Mouse (Mus musculus) kidney, postnatal 0 days (tissue): ENCODE measurements at regions not wholly inside any gene's neighbourhood (a gene's known extent, or its start where the extent isn't known, plus 50 kb on each side); places are given as distances from the start of the nearest gene placed in this dataset.
A peak's percentile ranks its signal among the peaks of the same experiment; 100 is the strongest.

Experiments used
- ATAC-seq: fragments of 200-750 bp; cut with Nextera tagmentation; replicated peaks from 2 replicates; pipeline ENCODE4 v1.8.0; 2017; ENCODE audit warnings: low read depth, moderate number of reproducible peaks, moderate TSS enrichment, moderate library complexity; ENCODE audit not compliant: low FRiP score
- DNase-seq: peaks from one replicate; pipeline ENCODE4 v3.0.0-alpha.2; 2016; ENCODE audit warnings: low spot score
- H3K27ac ChIP-seq: fragments of 300-500 bp; sonication (generic); 2 replicates; pipeline ENCODE4 v1.5.1; 2014; ENCODE audit warnings: mild to moderate bottlenecking
- H3K27me3 ChIP-seq: fragments of 300-500 bp; sonication (generic); 2 replicates; pipeline ENCODE4 v1.6.1; 2014; ENCODE audit warnings: low read length, mixed read lengths; ENCODE audit not compliant: insufficient read depth
- H3K36me3 ChIP-seq: fragments of 300-500 bp; sonication (generic); 2 replicates; pipeline ENCODE4 v1.6.1; 2014; ENCODE audit warnings: low read length, mixed read lengths; ENCODE audit not compliant: insufficient read depth
- H3K4me1 ChIP-seq: fragments of 300-500 bp; sonication (generic); replicated peaks from 2 replicates; pipeline ENCODE4 v1.6.1; 2014; ENCODE audit warnings: antibody characterized with exemption, low read length, mixed read lengths; ENCODE audit not compliant: insufficient read depth
- H3K4me2 ChIP-seq: fragments of 300-500 bp; sonication (generic); 2 replicates; pipeline ENCODE4 v1.6.1; 2014; ENCODE audit warnings: mild to moderate bottlenecking, low read length, moderate library complexity, mixed read lengths
- H3K4me3 ChIP-seq: fragments of 300-500 bp; sonication (generic); replicated peaks from 2 replicates; pipeline ENCODE4 v1.5.1; 2014; ENCODE audit warnings: low read depth, low read length
- H3K9ac ChIP-seq: fragments of 300-500 bp; sonication (generic); 2 replicates; pipeline ENCODE4 v1.6.1; 2014; ENCODE audit warnings: low read depth, low read length
- H3K9me3 ChIP-seq: fragments of 300-500 bp; sonication (generic); replicated peaks from 2 replicates; pipeline ENCODE4 v1.6.1; 2016; ENCODE audit warnings: low read length, inconsistent platforms, mixed read lengths
- CTCF ChIP-seq: IDR thresholded peaks from 2 replicates; pipeline ENCODE4 v1.5.1; 2016; ENCODE audit warnings: antibody characterized with exemption, low read depth, mild to moderate bottlenecking, moderate library complexity
- WGBS: fragments of 180-500 bp; shearing (Covaris S2); extraction: QIAGEN DNeasy Blood & Tissue Kit; methylation state at CpG from one replicate; pipeline ENCODE4 v1.1.7; 2014; 5-methylcytosine and 5-hydroxymethylcytosine counted together

GRCm38 (mm10) chr15:30029257-30029899, 143.0 kb upstream of the Ctnnd2 start:
- no peaks in the 10 kb centered on the region for H3K9me3 ChIP-seq
- H3K27me3 ChIP-seq = no peaks in the 10 kb centered on the region
- no peaks in the 10 kb centered on the region for H3K4me1 ChIP-seq
- no peak overlapping the region for H3K4me2 ChIP-seq
- H3K27ac ChIP-seq = no peak overlapping the region
- WGBS = 59% methylated on average over 4 of the region's 4 CpGs
- peak; percentile 85 for TF ChIP-seq CTCF
- H3K36me3 ChIP-seq = no peaks in the 10 kb centered on the region
- no peak overlapping the region for H3K9ac ChIP-seq
- ATAC-seq (peak; percentile 65; the same call in 1 of the 2 replicates), DNase-seq (peak; percentile 69)
- H3K4me3 ChIP-seq = no peak overlapping the region

- WGBS = 97% methylated on average over 2 of the region's 2 CpGs
- DNase-seq = no peak
These were observed 137.0 kb upstream of the Ctnnd2 start for GRCm38 (mm10) chr15:30035367-30035766.

GRCm38 (mm10) chr15:30050851-30051250, 121.5 kb upstream of the Ctnnd2 start:
- Histone ChIP-seq H3K9ac (no peak overlapping the region), H3K4me3 (no peak overlapping the region), H3K27me3 (no peaks in the 10 kb centered on the region), H3K9me3 (no peaks in the 10 kb centered on the region), H3K27ac (no peak overlapping the region), H3K36me3 (no peaks in the 10 kb centered on the region), H3K4me2 (no peak overlapping the region), H3K4me1 (no peaks in the 10 kb centered on the region)
- DNase-seq (no peak), ATAC-seq (no peak)
- WGBS = 79% methylated on average over 5 of the region's 5 CpGs
- no peak for TF ChIP-seq CTCF

More at GRCm38 (mm10) chr15:30035367-30035766, 137.0 kb upstream of the Ctnnd2 start:
- ATAC-seq = no peak
- Histone ChIP-seq H3K4me2 (no peak overlapping the region), H3K9ac (no peak overlapping the region), H3K27me3 (no peaks in the 10 kb centered on the region), H3K27ac (no peak overlapping the region), H3K9me3 (no peaks in the 10 kb centered on the region), H3K4me3 (no peak overlapping the region), H3K4me1 (no peaks in the 10 kb centered on the region), H3K36me3 (no peaks in the 10 kb centered on the region)
- no peak for TF ChIP-seq CTCF

GRCm38 (mm10) chr15:30059808-30060207, 112.6 kb upstream of the Ctnnd2 start:
- 76% methylated on average over 7 of the region's 7 CpGs for whole genome bisulfite sequencing
- Histone ChIP-seq H3K4me1 (no peaks in the 10 kb centered on the region), H3K27me3 (no peaks in the 10 kb centered on the region), H3K4me2 (no peak overlapping the region), H3K36me3 (no peaks in the 10 kb centered on the region), H3K9ac (no peak overlapping the region), H3K9me3 (no peaks in the 10 kb centered on the region), H3K4me3 (no peak overlapping the region), H3K27ac (no peak overlapping the region)
- no peak for TF ChIP-seq CTCF
- ATAC-seq (no peak), DNase-seq (no peak)

GRCm38 (mm10) chr15:30060505-30061342, 111.7 kb upstream of the Ctnnd2 start:
- Histone ChIP-seq H3K36me3 (no peaks in the 10 kb centered on the region), H3K27ac (no peak overlapping the region), H3K9me3 (no peaks in the 10 kb centered on the region), H3K9ac (no peak overlapping the region), H3K4me1 (no peaks in the 10 kb centered on the region), H3K4me3 (no peak overlapping the region), H3K27me3 (no peaks in the 10 kb centered on the region), H3K4me2 (no peak overlapping the region)
- TF ChIP-seq CTCF = no peak
- no peak for DNase-seq
- ATAC-seq = no peak
- WGBS = 65% methylated on average over 3 of the region's 3 CpGs

DNA sequence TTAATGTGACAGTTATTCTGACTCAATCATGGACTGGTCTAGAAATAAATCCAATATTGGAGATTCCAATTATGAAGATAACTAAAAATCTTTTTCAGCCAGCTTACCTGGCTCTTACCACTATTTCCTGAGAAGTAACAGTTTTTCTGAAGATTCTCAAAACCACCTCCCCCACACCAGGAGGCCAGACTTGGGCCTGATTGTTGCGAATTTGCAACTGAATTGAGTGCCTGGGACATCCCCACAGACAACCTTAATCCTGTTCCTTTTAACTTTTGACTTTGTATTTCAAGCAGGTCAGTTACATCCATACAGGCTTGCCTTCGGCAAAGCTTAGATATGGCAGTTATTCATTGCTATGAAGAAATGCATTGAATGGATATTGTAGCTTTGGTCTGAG, 100.7 kb upstream of the Ctnnd2 start:
- H3K9me3 ChIP-seq = no peaks in the 10 kb centered on the region
- ATAC-seq (no peak), DNase-seq (no peak)
- H3K4me1 ChIP-seq = no peaks in the 10 kb centered on the region
- no peaks in the 10 kb centered on the region for H3K27me3 ChIP-seq
- 49% methylated on average over 2 of the region's 2 CpGs for WGBS
- no peak overlapping the region for H3K9ac ChIP-seq
- no peak for TF ChIP-seq CTCF
- no peak overlapping the region for H3K4me2 ChIP-seq
- no peak overlapping the region for H3K27ac ChIP-seq
- no peak overlapping the region for H3K4me3 ChIP-seq
- no peaks in the 10 kb centered on the region for H3K36me3 ChIP-seq
